Mouse (Mus musculus) T-cell, adult 2 months (primary cell): ENCODE results near the gene Wfikkn1.

Experiments used
- DNase-seq: peaks from one replicate; pipeline ENCODE4 v3.0.0; 2022; ENCODE audit warnings: low spot score

Wfikkn1 gene

DNA sequence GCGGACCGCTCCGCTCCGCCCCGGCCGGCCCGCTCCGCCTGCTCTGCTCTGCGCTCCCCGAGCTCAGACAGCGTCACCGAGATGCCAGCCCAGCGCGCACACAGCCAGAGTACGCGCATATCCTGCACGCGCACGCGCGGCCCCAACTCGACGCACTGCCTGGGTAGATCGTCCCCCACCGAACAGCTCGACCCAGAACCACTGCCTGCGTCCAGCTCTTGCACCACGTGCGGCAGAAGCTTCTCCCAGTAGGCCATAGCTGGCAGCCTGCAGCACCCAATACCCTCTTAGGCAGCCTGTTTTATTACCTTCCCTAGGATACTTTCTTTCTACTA lies 43.6 kb downstream of the Wfikkn1 start, which contains the start of gene Rhbdl1:
Rhbdl1 (minus strand) TSS at position 220 of the 335 bp plus-strand sequence.
- DNase-seq, result peak; percentile 58

- DNase-seq, result no peak
Observed at GRCm38 (mm10) chr17:25836397-25837075, 44.1 kb downstream of the Wfikkn1 start.

- DNase-seq, result no peak
Observed at GRCm38 (mm10) chr17:25835816-25836215, 44.8 kb downstream of the Wfikkn1 start.

DNA sequence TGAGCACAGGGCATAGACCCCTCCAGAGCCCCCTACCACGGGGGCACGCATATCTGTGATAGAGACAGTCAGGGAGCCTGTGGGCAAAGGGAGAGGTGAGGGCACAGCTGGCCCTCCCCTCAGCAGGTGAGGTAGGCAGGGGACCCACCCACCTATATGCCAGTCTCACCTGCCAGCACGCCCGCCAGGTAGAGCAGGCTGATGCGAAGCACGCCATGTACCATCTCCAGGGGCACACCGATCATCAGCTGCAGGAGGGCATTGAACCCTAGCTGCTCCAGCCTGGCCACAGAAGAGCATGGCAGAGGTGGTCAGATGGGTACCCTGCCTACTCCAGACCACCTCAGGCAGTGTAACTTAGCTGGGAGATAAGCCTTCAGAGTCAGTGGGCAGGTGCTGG lies 45.4 kb downstream of the Wfikkn1 start:
- no peak for DNase-seq

GRCm38 (mm10) chr17:25834595-25835222 lies 45.9 kb downstream of the Wfikkn1 start:
- no peak for DNase-seq

DNA sequence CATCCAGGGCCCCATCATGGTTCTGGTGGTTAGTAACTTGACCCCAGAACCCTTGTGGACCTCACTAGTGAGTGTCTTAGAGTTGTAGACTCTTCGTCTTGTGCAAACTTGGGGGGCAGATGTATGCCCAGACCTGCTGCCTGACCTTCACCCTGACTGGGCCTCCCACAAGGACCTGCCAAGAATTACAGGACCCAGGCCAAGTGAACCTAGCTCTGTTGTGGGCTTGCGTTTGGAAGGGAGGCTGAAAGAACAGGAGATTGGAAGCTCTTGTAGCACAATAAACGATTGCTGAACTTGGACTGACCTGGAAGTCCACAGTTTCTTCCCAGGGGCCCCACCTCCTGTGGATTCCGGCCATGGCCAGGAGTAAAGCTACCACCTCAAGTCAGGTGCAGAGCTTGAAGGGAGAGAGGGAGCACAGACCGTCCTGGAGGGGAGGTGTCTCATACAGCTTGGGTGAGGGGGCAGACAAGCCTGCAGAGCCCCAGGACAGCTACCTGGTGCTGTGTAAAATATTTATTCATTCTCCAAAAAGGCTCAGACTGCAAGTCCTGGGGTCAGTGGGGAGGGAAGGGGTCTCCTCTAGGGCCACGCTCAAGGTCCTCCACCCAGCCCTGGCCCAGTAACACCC lies 46.6 kb downstream of the Wfikkn1 start:
- no peak for DNase-seq

DNA sequence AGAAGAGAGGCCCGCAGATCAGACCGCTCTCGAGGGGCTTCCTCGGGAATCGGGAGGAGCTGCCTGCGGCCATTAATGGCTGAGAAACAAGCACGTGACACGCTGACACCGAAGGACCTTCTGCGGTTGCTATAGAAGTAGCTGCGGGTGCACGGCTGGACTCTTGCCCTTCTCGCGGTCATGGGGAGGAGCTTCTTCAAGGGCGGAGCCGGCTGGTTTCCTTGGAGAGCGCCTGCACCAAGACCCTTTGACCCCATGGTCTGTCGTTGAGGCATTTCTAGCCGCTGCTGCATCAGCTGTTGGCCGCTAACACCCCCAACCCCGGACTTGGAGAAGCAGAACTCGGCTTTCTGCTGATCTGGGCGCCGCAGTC lies 47.4 kb downstream of the Wfikkn1 start, which contains the start of gene Stub1:
Stub1 (minus strand) TSS at position 114 of the 373 bp plus-strand sequence.
- no peak for DNase-seq

- DNase-seq, result peak; percentile 97
Observed at GRCm38 (mm10) chr17:25832436-25833290, 48.0 kb downstream of the Wfikkn1 start.

- no peak for DNase-seq
Observed at GRCm38 (mm10) chr17:25831451-25832281, 49.0 kb downstream of the Wfikkn1 start.

- DNase-seq, result no peak
Observed at GRCm38 (mm10) chr17:25830806-25831431, 49.7 kb downstream of the Wfikkn1 start.

DNA sequence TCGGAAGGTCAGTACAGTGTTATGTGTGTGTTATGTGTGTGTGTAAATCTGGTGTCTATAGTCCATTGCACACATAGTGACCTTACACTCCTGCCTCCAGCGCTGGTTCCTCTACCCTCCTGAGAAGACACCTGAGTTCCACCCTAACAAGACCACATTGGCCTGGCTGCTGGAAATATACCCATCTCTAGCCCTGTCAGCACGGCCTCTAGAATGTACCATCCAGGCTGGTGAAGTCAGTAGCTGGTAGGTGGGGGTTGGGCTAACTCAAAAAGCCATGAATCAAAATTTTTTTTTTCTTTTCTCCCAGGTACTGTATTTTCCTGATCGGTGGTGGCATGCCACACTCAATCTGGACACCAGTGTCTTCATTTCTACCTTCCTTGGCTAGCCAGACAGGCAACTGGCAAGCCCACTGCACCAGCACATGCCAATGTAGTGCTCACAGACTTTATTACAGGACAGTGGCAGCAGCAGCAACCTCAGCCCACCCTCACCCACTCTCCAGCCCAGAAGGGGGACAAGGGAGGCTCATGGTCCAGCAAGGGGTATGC lies 50.4 kb downstream of the Wfikkn1 start:
- no peak for DNase-seq

DNA sequence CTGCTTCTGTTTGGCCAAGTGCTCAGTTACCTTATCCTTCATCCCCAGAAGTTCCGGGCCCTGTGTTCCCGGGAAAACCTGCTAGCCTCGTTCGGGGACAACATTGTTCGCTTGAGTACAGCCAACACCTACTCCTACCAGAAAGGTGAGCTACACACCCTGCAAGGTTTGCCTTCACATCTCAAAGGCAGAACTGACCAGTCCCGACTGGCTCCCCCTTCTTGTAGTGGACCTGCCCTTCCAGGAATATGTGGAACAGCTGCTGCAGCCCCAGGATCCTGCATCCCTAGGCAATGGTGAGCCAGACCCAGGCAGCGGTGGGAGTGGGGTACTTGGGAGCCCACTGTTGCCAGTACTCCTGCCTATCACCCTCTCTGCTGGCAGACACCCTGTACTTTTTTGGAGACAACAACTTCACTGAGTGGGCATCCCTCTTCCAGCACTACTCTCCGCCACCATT lies 51.1 kb downstream of the Wfikkn1 start:
- DNase-seq, result no peak

- DNase-seq, result peak; percentile 73
Observed at GRCm38 (mm10) chr17:25828712-25829557, 51.7 kb downstream of the Wfikkn1 start, which contains the start of gene Jmjd8. Jmjd8 (plus strand) TSS chr17:25828867.

DNA sequence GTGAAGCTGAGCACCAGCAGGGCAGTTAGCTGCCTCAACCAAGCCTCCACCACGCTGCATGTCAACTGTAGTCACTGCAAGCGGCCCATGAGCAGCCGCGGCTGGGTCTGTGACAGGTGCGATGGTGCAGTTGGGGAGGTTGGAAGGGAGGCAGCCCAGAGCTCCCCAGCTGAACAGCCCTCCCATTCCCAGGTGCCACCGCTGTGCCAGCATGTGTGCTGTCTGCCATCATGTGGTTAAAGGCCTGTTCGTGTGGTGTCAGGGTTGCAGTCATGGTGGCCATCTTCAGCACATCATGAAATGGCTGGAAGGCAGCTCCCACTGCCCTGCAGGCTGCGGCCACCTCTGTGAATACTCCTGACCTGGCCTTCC lies 52.4 kb downstream of the Wfikkn1 start:
- no peak for DNase-seq
